Mouse (Mus musculus) mature B cell (primary cell): ENCODE results near the gene Rrp12.
"Not testable (repeated sequence)": the region's sequence is repeated elsewhere in the genome, so short reads cannot be mapped to it uniquely, and the experiment has no call there.

Source experiments
- in situ Hi-C: fragments of 300-500 bp; cut with MboI; formaldehyde crosslinking; loops from 2 replicates; pipeline ENCODE4 v1.14.3; 2019

Rrp12 gene

DNA sequence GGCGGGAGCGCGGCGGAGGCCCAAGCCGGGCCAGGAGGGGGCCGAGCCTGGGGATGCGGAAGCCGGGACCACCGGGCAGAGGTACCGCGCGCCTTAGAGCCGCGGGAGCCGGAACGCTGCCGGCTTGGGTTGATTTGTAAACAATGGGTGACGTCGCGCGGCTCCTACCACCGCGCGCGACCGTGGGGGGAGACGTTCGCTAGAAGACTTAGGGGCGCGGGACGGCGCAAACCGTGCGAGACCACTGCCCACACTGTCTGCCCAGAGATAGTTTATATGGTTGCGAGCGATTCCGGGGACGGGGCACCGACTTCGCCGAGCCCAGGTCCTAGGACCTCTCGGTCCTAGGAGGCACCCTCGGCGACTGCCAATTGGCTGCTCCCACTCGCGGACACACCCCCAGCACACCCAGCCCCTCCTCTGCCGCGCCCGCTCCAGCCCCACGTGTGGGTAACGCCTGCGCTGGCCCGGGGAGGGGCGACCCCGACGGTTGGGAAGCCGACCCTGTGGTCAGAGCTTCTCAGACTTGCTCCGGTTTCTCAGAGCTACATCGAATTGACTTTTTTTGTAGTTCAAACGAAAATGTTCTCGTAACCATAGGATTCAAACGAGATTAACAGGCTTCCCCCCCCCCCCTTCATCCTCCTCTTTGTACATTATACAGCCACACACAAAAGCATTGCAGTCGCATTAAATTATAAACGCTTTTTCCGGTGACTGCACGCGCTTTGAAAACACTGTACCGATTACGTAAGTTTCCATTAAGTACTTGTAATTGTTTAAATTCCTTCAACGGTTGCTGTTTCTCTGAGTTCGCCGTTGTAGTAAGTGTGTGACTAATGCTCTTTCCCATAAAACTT is 47.8 kb downstream of the Rrp12 start, which contains the start of gene Frat2:
TSS of gene Frat2 (minus strand) at position 141 of the 860 bp plus-strand sequence.
- in situ Hi-C loops, result no loop called here

DNA sequence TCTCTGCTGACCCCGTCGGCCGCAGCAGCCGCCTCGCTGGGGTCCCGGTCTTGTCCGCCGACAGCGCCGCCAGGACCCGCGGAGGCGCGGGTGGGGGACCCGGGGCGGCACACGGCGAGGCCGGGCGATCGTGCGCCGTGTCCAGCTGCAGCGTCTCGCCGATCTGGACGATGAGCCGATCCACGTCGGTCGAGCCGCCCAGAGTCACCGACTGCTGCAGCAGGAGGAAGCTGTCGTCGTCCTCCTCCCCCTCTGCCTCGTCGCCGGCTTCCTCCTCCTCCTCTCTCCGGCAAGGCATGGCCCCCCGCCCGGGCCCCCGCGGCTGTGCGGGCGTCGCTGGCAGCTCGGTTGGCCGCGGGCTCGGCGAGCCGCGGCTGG is 48.4 kb downstream of the Rrp12 start:
- in situ Hi-C loops, result not testable (repeated sequence)

DNA sequence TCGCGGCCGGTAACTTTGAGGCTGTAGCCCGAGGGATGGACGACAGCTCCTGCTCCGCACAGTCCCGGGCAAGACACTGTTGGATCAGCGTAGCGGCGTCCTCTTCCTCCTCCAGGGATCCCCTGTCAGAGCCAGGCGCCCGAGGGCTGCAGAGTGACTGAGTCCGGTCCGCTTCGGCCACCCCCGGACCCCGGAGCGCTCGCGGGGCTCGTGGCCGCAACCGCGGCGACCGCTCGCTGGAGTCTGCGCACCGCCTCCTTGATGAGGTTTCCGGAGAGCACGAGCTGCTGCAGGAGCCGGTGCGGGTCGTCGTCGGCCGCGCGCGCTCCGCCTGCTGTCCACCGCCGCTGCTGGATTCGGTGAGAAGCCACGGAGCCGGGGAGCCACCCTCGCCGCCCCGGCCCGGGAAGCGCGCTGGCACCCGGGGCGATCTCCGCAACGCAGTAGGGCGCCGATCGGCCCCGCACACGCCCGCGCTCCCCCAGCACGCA is 48.8 kb downstream of the Rrp12 start:
- in situ Hi-C loops, result no loop called here

DNA sequence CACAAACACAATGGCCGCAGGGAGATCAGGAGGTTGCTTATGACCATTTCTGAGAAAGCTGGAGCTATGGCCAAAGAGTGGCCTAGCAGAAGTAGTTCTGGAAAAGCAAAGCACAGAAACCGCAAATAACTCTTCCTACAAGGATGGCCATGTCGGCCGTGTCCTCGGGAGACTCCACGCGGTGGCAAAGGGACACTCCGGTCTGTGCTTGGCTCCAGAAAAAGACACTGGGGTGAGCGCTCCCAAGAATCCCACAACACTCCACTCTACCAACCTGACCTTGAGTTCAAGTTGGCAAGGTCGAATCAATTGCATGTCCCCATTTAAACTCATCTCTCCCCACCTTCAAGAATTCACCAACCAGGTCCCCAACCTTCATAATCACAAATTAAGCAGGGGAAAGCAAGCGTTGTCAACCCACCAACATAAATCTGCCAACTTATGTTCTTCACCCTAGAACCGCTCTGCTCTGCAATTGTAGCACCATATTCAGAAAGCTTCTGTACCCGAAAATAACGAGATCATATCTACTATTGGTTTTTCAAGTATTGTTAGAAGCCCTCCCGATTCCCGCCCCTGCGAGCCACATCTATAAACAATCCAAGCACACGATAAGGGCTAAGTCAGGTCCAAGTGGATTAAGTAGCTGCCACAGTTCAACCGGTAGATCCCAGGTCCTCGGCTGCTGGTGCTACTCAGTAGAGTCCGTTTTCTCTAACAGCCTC is 49.4 kb downstream of the Rrp12 start:
- in situ Hi-C loops, result no loop called here

DNA sequence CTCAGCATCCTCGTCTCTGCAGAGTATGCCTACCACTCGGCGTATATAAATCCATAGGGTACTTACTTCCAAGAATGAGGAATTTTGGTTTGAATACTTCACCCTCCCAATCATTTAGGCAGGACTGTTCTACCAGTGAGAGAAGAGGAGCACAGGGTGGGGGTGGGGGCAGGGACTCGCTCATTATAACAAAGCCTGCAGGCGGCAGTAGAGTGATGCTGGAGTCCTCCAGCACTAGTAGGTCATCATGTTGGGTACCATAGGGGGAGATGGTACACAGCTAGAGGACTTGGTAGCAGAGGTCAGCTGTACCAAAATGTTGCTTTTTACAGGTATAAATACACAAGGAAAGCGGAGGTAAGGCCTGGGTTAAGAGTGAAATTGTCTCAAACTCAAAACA is 51.6 kb downstream of the Rrp12 start:
- in situ Hi-C loops, result no loop called here

DNA sequence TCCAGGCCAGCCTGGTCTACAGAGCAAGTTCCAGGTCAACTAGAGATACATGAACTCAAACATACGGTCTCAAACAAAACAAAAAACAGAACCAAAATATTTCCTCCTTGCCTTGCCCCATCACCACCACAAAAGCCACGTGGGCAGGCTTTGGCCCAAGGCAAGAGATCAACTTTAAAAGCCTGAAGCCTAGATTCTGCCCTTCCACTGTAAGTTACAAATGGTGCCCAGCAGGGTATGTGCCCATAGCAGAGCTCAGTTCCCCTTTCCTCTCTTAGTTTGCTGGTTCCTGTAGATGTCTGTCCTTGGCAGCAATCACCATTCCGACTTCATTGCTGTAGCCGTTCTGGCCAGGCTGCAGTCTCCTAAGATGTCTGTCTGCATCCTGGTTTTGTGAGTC is 53.3 kb downstream of the Rrp12 start:
- in situ Hi-C loops, result no loop called here

DNA sequence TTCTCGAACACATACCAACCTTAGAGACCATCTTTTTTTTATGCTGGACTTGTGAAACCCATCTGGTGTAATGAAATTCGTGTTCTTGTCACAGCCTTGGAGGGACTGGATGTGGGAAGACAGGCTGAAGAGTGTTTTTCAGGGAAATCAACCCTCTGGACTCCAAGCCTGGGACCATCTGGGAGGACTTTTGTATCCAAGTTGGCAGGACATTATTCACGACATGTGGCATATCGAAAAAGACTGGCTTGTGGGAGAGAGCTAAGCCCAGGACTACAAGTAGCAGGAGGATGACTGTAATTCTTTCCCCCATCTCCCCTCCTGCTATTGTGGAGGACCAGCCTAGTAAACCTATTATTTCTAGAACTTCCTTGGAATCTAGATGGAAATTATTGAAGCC is 53.8 kb downstream of the Rrp12 start:
- in situ Hi-C loops, result no loop called here

DNA sequence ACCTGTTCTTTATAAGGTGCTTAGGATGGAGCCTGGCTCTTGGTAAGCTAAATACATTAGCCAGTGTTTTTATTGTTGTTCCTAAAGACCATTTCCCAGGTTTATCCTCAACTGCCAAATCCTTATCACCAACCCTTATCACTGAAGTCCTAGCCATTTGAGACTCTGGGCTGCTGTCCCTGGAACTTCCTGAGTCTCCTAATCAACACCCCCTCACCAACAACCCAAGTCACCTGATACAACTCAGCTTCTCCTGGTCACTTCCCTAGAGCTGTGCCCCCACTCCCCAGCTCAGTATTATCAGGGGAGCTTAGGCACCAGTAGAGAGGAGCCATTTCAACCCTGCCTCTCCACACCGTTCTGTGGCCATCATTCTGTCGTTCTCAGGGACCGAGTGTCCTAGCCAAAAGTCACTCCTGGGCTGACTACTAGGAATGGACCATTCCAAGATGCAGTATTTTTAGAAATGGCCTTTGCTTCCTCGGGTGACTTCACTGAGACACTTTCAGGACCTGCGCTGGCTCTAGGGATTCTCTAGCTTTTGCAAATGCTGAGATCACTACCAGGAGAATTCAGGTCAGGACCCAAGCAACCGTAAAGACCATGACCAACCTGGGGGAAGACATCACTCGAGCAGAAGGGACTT is 54.7 kb downstream of the Rrp12 start:
- in situ Hi-C loops, result no loop called here

DNA sequence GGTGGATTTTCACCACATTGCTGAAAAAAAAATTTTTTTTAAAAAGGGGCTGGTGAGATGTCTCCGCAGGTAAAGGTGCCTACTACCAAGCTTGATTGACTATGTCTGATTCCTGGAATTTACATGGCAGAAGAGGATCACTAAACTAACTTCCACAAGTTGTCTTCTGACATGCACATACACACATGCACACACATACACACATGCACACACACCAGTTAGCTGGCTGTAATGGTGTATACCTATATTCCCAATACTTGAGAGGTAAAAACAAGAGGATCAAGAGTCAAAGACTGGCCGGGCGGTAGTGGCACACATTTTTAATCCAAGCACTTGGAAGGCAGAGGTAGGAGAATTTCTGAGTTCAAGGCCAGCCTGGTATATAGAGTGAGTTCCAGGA is 56.3 kb downstream of the Rrp12 start:
- in situ Hi-C loops, result no loop called here

DNA sequence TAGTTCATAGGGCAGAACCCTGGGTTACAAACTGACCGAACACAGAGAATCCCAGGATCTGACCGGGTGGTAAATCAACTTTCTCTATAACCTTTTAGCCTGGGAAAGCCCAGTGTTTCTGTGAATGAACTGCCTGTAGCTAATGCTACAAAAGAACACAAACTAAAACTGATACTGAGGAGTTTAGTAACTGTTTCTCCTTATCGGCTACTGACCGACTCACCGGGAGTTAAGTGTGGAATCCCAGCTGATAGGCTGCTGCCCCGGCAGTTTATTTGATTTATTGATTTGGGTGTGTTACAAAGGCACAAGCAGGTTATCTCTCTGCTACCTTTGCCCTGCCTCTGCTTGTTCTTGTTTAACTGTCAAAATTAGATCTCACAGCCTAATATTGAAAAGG is 57.2 kb downstream of the Rrp12 start:
- in situ Hi-C loops, result no loop called here

DNA sequence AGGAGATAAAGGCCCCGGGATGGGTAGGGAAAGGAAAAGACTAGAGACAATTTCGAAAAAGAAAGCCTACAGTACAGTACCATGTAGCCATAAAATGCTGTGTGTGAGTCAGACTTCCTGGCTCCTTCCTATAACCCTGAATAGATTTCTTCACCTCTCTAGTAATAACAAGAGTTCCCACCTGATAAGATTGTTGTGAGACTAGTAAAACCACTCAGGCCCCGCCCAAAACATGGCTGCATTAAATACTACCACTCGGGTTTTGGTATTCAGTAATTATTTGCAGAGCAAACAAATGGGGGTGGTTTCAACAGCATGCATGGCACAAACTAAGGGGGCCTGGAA is 58.1 kb downstream of the Rrp12 start:
- in situ Hi-C loops, result no loop called here

DNA sequence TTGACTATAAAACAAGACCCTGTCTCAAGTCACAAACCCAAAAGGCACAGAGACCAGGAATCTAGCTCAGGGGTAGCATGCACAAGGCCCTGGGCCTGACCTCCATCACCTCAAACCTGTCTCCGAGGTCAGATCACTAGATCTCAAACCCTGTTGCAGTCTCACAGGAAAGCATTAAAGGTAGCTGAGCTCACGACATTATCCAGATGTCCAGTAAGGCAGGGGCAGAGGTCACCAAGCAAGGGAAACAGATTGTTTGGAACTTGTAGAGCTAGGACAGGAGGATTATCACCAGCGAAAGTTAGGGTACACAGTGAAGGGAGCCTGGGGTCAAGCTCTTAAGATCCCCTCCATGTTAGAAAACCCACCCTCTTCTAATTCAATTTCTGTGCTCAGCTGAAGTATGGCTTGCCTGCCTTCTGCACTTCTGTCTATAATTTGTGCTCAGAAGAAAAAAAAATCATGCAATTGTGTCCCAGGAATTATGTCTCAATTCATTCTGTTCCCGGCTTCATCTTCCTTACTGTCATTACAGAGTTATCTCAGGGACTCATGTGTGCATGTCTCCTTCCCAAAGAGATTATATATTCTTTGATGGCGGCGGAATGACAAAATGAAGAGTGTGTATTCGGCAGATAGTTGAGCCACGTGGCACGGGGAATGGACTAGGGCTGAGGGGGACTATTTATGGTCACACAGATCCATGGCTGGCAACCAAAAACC is 58.6 kb downstream of the Rrp12 start:
- in situ Hi-C loops, result no loop called here

DNA sequence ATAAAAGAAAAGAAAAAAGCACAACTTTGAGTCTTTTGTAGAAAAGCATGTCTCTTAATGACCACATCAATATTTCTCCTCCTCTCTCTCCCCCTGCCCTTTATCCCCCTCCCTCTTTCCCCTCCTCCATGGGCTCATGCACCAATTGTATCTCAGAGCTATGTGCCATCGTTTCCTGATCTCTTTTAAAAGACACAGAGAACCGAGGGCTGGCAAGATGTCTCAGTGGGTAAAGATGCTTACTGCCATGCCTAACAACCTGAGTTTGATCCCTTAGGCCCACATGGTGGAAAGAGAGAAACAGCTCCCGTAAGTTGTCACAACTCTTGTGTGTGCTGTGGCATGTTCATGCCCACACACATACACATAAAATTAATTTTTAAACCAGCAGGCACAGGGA is 59.3 kb downstream of the Rrp12 start:
- in situ Hi-C loops, result no loop called here

DNA sequence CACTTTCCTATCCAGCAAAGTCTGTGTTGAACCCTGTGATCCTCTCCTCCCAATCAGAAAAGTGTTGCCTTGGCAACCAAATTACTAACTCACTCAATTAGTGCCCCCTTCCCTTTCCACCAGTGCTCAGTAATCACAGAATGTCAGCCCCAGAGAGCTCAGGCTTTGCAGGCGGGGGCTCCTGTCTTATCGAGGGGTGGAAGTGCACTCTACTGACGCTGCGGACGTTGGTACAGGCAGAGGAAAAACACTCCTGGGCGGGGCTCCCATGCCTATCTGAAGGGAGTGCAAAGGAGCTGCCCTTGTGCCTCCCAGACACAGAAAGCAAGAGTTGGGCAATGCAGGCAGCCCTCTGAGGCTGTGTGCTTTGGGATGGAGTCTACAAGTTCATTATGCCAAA is 60.2 kb downstream of the Rrp12 start:
- in situ Hi-C loops, result no loop called here

DNA sequence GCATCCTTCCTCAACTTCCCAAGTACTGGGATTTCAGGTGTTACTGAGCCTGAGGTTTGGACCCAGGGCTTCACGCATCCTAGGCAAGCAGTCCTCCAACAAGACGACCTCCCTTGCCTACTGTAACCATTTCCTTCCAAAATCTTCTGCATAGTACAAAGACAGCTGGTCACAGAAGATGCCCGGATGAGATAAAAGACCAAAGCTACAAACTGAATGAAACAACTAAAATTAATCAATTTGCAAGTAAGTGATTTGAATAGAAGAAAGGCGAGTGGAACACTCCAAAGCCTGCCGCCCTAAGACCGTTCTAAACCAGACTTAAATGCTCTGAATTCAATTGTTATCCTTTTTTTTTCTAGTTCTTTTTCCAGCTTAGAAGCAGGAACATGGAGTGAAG is 60.6 kb downstream of the Rrp12 start:
- in situ Hi-C loops, result no loop called here

DNA sequence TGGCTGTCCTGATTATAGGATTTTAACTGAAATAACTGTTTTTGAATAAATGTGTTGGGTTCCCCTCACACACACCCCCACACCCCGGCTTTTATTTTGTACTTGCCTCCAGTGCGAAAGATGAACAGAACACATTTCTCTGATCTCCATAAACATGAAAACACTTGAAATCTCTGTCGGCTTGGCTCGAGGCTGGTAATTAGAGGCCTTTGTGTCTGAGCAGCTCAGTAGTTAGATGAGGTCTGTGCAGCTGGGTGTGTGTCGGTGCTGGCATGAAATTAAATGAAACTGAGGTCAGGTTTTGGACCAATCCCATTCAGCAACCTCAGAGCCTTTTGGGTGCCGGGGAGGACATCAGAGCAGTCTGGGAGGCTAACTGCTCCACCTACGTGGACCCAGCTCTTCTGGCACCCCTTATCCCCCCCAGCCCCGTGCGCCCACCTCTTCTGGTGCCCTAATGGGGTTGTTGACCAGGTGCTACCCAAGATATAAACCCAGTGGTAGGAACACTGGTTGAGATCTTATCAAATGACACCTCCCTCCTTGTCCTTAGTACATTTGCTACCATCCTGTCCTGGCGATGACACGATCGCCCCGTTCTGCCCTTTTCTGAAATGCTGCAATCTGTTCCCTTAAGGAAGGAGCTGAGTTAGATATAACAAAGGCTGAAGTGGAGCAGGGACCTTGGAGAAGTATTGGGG is 63.3 kb downstream of the Rrp12 start:
- in situ Hi-C loops, result no loop called here

DNA sequence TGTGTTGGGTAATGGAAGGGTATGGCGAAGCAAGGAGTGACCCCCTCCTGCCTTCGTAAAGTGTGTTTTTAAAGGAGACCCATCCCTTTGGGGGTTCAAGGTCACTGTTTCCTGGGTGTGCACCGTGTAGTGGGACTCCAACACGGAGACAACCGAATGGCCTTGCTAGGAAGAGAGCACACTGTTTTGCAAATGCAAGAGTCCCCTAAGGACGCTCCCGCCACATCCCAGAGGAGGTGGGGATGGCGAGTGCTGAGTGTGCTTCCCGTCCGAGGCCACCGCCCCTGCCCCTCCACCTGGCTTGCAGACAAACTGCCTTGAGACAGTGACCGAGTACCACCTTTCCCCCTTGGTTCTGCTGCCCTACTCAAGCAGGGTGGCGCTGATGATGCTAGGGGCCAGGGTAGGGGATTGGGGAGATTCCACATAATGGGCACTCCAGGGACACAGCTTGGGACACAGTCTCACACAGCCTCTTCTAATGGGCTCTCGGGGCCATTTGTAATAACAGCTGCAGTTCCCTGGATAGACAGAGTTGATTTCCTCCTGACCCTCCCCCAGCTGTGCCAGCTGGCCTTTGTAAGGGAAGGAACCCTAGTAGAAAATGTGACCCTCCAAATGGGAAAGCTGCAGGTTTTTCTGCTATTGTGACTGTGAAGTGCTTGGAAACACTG is 64.1 kb downstream of the Rrp12 start:
- in situ Hi-C loops, result no loop called here

DNA sequence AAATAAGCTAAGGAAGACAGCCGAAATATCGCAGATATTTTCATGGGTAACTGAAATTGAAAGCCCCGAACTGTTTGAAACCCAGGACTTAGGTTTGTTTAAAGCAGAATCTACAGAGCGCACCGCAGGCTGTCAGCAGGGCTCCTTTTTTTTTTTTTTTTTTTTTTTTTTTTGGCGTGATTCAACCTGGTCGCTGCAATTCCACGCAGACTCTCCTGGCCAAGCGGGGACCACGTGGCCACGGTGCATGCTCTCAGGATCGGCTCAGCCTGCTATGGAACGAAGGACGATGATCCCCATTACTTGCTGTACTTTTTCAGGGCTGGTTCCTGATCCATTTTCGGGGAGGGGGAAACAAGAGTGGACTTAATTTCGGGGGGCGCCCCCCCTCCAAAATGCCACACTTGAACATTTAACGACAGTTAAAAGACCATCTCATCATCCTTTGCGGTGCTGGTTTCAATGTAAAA is 64.8 kb downstream of the Rrp12 start:
- in situ Hi-C loops, result no loop called here

DNA sequence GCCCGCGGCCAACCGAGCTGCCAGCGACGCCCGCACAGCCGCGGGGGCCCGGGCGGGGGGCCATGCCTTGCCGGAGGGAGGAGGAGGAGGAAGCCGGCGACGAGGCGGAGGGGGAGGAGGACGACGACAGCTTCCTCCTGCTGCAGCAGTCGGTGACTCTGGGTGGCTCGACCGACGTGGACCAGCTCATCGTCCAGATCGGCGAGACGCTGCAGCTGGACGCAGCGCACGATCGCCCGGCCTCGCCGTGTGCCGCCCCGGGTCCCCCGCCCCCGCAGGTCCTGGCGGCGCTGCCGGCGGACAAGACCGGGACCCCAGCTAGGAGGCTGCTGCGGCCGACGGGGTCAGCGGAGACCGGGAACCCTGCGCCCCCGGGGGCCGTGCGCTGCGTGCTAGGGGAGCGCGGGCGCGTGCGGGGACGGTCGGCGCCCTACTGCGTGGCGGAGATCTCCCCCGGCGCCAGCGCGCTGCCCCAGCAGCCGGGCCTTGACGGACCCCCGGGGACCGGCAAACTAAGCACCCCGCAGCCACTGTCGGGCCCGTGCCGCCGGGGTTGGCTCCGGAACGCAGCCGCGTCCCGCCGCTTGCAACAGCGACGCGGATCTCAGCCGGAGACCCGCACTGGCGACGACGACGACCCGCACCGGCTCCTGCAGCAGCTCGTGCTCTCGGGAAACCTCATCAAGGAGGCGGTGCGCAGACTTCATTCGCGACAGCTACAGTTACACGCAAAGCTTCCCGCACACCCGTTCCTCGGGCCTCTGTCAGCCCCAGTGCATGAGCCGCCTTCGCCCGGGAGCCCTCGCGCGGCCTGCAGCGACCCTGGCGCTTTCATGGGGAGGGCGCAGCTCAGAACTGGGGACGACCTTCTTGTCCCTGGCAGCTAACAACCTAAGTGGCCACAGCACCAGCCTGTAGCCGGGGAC is 65.6 kb downstream of the Rrp12 start:
- in situ Hi-C loops, result no loop called here
